Mouse (Mus musculus): ENCODE results near the gene H2-M10.4. TPM values are rescaled to one million over a fixed set of nuclear protein-coding genes. Genes with fewer than 3 reads are reported as not detected.
"Not testable (repeated sequence)": the region's sequence is repeated elsewhere in the genome, so short reads cannot be mapped to it uniquely, and the experiment has no call there.

Gene H2-M10.4
- polyA plus RNA-seq (2015; fragmentation: Nextera tagmentation; extraction: Ambion mirVana): not detected in 2 replicates

- no peak for ATAC-seq (ENCODE audit: low FRiP score, low read depth)
- Histone ChIP-seq H3K4me2 (no peak within 1 kb of the TSS), H3K27me3 (no peaks in the 10 kb centered on the region), H3K27ac (replicated peaks) (no peak within 1 kb of the TSS), H3K4me1 (replicated peaks) (no peaks in the 10 kb centered on the region), H3K9me3 (no peaks in the 10 kb centered on the region), H3K36me3 (no peaks in the 10 kb centered on the region), H3K4me3 (no peak within 1 kb of the TSS), H3K9ac (no peak within 1 kb of the TSS)
- WGBS: 91% methylated on average over 7 of the region's 7 CpGs
Measured at GRCm38 (mm10) chr17:36462234-36462633, at the start of gene H2-M10.4. Gene H2-M10.4, minus strand, starts transcription at chr17:36462334.

DNA sequence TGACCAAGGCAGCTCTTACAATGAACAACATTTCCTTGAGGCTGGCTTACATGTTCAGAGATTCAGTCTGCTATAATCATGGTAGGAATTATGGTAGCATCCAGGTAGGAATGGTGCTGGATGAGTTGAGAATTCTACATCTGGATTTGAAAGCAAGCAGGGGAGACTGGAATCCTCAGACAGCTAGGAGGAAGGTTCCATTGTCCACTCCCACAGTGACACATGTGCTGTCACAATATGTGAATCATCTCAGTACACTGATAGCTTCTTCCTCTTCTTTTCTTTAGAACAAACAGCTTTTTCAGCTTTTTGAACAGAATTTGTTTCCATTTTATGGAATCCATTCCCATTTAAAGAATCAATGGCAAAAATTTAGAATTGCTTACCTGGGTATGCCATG, 41.8 kb upstream of the H2-M10.4 start:
- H3K36me3 ChIP-seq: no peaks in the 10 kb centered on the region
- H3K27ac ChIP-seq (replicated peaks): no peak overlapping the region
- no peak for ATAC-seq (ENCODE audit: low FRiP score, low read depth)
- H3K27me3 ChIP-seq: no peaks in the 10 kb centered on the region
- H3K4me1 ChIP-seq (replicated peaks): no peaks in the 10 kb centered on the region
- no peak overlapping the region for H3K9ac ChIP-seq
- H3K4me2 ChIP-seq: no peak overlapping the region
- no peak overlapping the region for H3K4me3 ChIP-seq
- no peaks in the 10 kb centered on the region for H3K9me3 ChIP-seq

- Histone ChIP-seq H3K27me3 (no peaks in the 10 kb centered on the region), H3K4me1 (replicated peaks) (no peaks in the 10 kb centered on the region), H3K36me3 (no peaks in the 10 kb centered on the region), H3K4me3 (no peak overlapping the region), H3K9ac (no peak overlapping the region), H3K9me3 (no peaks in the 10 kb centered on the region), H3K27ac (replicated peaks) (no peak overlapping the region), H3K4me2 (no peak overlapping the region)
- no peak for ATAC-seq (ENCODE audit: low FRiP score, low read depth)
- WGBS: 83% methylated on average over 1 of the region's 1 CpGs
Measured at GRCm38 (mm10) chr17:36500435-36500834, 38.3 kb upstream of the H2-M10.4 start.

DNA sequence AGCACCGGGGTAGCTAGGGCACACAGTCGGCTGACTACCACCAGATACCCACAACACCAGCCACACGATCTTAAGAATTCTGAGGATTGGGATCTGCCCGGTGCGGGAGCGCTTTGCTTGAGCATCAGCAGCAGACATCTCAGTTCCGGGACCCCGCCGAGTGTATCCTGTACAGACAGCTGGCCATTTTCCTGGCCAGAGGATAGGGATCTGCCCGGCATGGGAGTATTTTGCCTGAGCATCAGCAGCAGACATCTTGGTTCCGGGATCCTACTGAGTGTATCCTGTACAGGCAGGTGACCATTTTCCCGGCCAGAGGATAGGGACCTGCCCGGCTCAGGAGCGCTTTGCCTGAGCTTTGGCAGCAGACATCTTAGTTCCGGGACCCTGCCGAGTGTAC, 26.0 kb upstream of the H2-M10.4 start:
- not testable (repeated sequence) for H3K36me3 ChIP-seq; H3K9ac ChIP-seq; ATAC-seq (ENCODE audit: low FRiP score, low read depth); H3K9me3 ChIP-seq; H3K4me1 ChIP-seq (replicated peaks); H3K4me2 ChIP-seq; H3K27ac ChIP-seq (replicated peaks); H3K27me3 ChIP-seq; H3K4me3 ChIP-seq
- WGBS: 96% methylated on average over 16 of the region's 16 CpGs

DNA sequence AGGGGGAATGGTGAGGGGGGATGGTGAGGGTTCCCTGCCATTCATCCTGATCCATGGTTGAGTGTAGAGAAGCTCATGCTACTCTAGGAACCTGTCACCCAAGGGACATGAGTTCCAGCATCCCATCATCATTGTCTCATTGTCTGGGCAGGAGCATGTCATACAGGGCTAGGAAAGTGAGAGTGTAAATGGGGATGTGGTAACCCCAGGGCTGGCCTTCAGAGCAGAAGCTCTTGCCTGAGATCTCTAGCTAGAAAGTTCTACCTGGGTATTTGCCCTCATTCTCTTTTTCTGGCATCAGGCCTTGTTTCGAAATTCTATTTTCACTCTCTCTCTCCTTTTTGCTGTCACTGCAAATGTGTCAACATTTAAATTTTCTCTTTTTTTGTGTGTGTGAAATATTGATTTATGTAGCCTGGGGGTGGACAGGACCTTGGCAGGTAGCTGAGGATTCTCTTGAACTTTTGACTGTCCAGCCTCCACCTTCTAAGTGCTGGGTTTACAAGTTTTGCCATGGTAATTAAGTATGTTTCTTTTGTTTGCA, 24.6 kb upstream of the H2-M10.4 start:
- 79% methylated on average over 1 of the region's 1 CpGs for WGBS
- H3K4me3 ChIP-seq: no peak overlapping the region
- no peaks in the 10 kb centered on the region for H3K4me1 ChIP-seq (replicated peaks)
- H3K27ac ChIP-seq (replicated peaks): no peak overlapping the region
- no peaks in the 10 kb centered on the region for H3K36me3 ChIP-seq
- ATAC-seq (ENCODE audit: low FRiP score, low read depth): no peak
- H3K9ac ChIP-seq: no peak overlapping the region
- H3K27me3 ChIP-seq: no peaks in the 10 kb centered on the region
- no peak overlapping the region for H3K4me2 ChIP-seq
- H3K9me3 ChIP-seq: no peaks in the 10 kb centered on the region

- ATAC-seq (ENCODE audit: low FRiP score, low read depth): no peak
- WGBS: 90% methylated on average over 3 of the region's 3 CpGs
- H3K9ac ChIP-seq: no peak overlapping the region
- no peaks in the 10 kb centered on the region for H3K9me3 ChIP-seq
- H3K4me3 ChIP-seq: no peak overlapping the region
- H3K27me3 ChIP-seq: no peaks in the 10 kb centered on the region
- H3K27ac ChIP-seq (replicated peaks): no peak overlapping the region
- no peaks in the 10 kb centered on the region for H3K36me3 ChIP-seq
- H3K4me1 ChIP-seq (replicated peaks): no peaks in the 10 kb centered on the region
- H3K4me2 ChIP-seq: no peak overlapping the region
Measured at GRCm38 (mm10) chr17:36483865-36484264, 21.7 kb upstream of the H2-M10.4 start.

GRCm38 (mm10) chr17:36456260-36456659, 5.9 kb downstream of the H2-M10.4 start:
- Histone ChIP-seq H3K36me3 (no peaks in the 10 kb centered on the region), H3K27me3 (no peaks in the 10 kb centered on the region), H3K4me1 (replicated peaks) (no peaks in the 10 kb centered on the region), H3K9ac (no peak overlapping the region), H3K4me3 (no peak overlapping the region), H3K4me2 (no peak overlapping the region), H3K9me3 (no peaks in the 10 kb centered on the region), H3K27ac (replicated peaks) (no peak overlapping the region)
- 80% methylated on average over 4 of the region's 4 CpGs for WGBS
- ATAC-seq (ENCODE audit: low FRiP score, low read depth): no peak

- Histone ChIP-seq H3K4me2 (no peak overlapping the region), H3K9ac (no peak overlapping the region), H3K4me3 (no peak overlapping the region), H3K27me3 (no peaks in the 10 kb centered on the region), H3K9me3 (no peaks in the 10 kb centered on the region), H3K4me1 (replicated peaks) (no peaks in the 10 kb centered on the region), H3K36me3 (no peaks in the 10 kb centered on the region), H3K27ac (replicated peaks) (no peak overlapping the region)
- WGBS: 80% methylated on average over 2 of the region's 2 CpGs
- no peak for ATAC-seq (ENCODE audit: low FRiP score, low read depth)
Measured at GRCm38 (mm10) chr17:36431411-36431810, 30.7 kb downstream of the H2-M10.4 start.

DNA sequence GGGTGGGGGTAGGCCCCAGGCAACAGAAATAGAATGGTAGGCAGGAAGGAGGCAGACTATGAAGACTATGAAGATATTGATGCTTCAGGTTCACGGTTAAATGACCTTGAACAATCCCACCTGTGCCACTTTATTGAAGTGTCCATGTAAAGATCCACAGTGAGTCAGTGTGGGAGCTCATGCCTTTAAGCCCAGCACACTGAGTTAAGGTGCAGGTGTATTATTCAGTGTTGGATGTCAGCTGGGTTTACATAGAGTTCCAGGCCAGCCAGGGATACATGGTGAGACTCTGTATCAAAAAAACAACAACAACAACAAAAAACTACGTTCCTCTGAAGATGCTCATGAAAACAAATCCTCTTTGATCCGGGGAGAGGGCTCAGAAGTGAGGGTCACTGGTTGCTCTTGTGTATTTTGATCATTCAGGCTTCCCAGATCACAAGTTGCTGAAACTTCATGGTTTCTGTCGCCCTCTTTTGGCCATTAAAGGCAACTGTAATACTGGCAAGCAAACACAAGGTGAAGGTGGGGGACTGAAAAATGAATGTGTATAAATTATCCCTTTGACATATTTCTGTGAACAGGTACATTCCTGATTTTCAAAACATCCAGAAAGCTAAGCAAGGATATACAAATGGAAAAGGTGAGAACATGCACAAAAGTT, 43.9 kb downstream of the H2-M10.4 start:
- no peak for ATAC-seq (ENCODE audit: low FRiP score, low read depth)
- no peaks in the 10 kb centered on the region for H3K9me3 ChIP-seq
- 22% methylated on average over 4 of the region's 4 CpGs for WGBS
- H3K4me2 ChIP-seq: no peak overlapping the region
- H3K27ac ChIP-seq (replicated peaks): no peak overlapping the region
- H3K4me1 ChIP-seq (replicated peaks): no peaks in the 10 kb centered on the region
- no peaks in the 10 kb centered on the region for H3K27me3 ChIP-seq
- no peaks in the 10 kb centered on the region for H3K36me3 ChIP-seq
- no peak overlapping the region for H3K4me3 ChIP-seq
- H3K9ac ChIP-seq: no peak overlapping the region

- Histone ChIP-seq H3K4me3 (no peak overlapping the region), H3K9ac (no peak overlapping the region), H3K27ac (replicated peaks) (no peak overlapping the region), H3K4me1 (replicated peaks) (no peaks in the 10 kb centered on the region), H3K9me3 (no peaks in the 10 kb centered on the region), H3K27me3 (no peaks in the 10 kb centered on the region), H3K36me3 (no peaks in the 10 kb centered on the region), H3K4me2 (no peak overlapping the region)
- WGBS: 62% methylated on average over 2 of the region's 2 CpGs
- no peak for ATAC-seq (ENCODE audit: low FRiP score, low read depth)
Measured at GRCm38 (mm10) chr17:36417416-36417815, 44.7 kb downstream of the H2-M10.4 start.

- H3K4me1 ChIP-seq (replicated peaks): no peaks in the 10 kb centered on the region
Measured at GRCm38 (mm10) chr17:36415407-36415806, 46.7 kb downstream of the H2-M10.4 start.

GRCm38 (mm10) chr17:36414361-36414760, 47.8 kb downstream of the H2-M10.4 start:
- Histone ChIP-seq H3K9me3 (no peaks in the 10 kb centered on the region), H3K9ac (no peak overlapping the region), H3K4me2 (no peak overlapping the region), H3K4me3 (no peak overlapping the region), H3K27me3 (no peaks in the 10 kb centered on the region), H3K36me3 (no peaks in the 10 kb centered on the region), H3K27ac (replicated peaks) (no peak overlapping the region), H3K4me1 (replicated peaks) (no peaks in the 10 kb centered on the region)
- ATAC-seq (ENCODE audit: low FRiP score, low read depth): no peak
- WGBS: 95% methylated on average over 1 of the region's 1 CpGs

More at GRCm38 (mm10) chr17:36415407-36415806, 46.7 kb downstream of the H2-M10.4 start:
- Histone ChIP-seq H3K9ac (no peak overlapping the region), H3K4me2 (no peak overlapping the region), H3K27ac (replicated peaks) (no peak overlapping the region), H3K4me3 (no peak overlapping the region), H3K36me3 (no peaks in the 10 kb centered on the region), H3K9me3 (no peaks in the 10 kb centered on the region), H3K27me3 (no peaks in the 10 kb centered on the region)
- no peak for ATAC-seq (ENCODE audit: low FRiP score, low read depth)
- WGBS: 73% methylated on average over 1 of the region's 1 CpGs
